Mouse (Mus musculus) WW6 (cell line): Measurements from ENCODE around the gene Tet3.

Experiments
- DNase-seq: peaks from one replicate; pipeline ENCODE4 v3.0.0-alpha.2; 2013; ENCODE audit warnings: low read depth, low spot score

The Tet3 gene

DNA sequence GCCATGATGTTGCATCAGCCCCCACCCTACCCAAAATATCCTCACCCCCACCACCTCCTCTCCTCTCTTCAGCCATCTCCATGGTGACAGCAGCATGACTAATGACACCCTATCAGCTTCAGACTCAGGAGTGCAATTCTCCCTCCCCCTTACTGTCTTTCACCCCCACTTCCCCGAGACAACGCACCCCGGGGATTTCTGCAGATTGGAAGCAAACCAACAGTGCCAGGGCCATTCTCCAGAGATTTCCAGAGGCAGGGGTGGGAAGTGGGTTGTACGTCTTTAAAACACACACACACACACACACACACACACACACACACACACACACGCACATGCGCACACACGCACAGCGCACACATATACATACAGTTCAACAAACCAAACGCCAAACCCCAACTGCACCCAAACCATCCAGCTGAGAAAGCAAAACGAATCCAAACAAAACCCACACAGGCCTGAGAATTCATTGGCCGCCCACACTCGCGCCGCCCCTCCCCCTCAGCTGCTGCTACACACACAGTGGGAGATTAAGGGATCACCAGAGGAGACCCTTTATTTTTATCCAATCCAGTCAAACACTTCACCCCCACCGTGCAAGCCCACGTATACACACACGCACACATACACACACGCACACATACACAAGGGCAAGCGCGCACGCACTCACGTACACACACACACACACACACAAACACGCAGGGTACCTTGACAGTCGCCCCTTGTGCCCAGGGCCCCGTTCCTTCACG is 18.2 kb downstream of the Tet3 start:
- no peak for DNase-seq

GRCm38 (mm10) chr6:83440197-83440509 is 18.7 kb downstream of the Tet3 start:
- no peak for DNase-seq

- DNase-seq = no peak
These were observed 19.1 kb downstream of the Tet3 start for GRCm38 (mm10) chr6:83439781-83440180.

- no peak for DNase-seq
These were observed 19.6 kb downstream of the Tet3 start for GRCm38 (mm10) chr6:83439119-83439767.

DNA sequence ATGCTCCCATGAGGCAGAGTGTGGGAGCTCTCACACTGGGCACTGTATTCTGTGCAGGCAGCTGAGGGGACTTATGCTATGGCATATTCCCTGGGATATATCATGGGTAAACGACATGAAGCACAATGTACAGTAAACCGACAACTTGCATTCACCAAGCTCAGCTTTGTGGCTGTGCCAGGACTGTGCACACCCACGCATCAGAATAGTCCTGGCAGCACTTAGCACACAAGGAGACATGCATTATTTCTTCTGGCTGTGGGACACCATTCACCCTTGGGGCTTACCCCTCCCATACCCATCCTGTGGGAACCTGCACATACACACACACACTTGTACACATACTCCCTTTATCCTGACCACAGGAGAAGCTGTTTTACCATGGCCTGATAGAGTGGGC is 20.3 kb downstream of the Tet3 start:
- DNase-seq = no peak

- DNase-seq = no peak
These were observed 21.1 kb downstream of the Tet3 start for GRCm38 (mm10) chr6:83437802-83438201.

DNA sequence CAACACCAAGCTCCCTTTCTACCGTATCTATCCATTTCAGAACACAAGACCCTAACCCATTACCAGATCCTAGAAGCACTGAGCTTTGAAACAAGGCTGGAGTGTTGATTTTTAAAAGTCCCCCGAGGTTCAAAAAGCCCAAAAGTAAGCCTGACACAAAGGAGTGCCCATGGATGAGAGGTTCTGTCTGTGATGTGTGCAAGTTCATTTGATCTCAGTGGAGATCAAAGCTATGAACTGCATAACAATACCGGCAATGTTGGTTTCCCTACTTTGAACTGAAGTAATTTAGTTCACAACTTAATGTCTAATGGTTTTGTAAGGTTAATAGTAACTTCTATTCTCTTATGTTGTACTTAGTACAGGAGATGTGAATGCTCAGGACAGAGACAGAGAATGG is 21.7 kb downstream of the Tet3 start:
- no peak for DNase-seq

GRCm38 (mm10) chr6:83436547-83436946 is 22.3 kb downstream of the Tet3 start:
- no peak for DNase-seq

DNA sequence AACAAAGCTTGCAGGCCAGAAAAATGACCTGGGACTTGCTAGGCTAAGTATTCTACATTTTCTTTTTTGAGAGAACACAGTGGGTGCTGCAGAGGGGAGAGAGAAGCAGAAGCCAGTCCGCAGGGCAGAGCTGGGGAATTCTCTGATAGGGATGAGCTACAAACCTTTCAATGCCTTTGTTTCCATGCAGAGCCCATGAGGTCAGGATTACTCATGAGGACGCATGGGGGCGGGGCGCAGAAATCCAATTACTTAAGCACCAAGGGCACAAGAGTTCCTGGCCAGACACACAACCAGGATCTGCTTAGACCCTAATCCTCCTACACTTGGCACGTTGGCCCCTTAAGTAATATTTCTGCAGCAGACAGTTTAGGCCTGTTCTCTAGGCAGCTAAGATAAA is 23.7 kb downstream of the Tet3 start:
- DNase-seq = no peak

DNA sequence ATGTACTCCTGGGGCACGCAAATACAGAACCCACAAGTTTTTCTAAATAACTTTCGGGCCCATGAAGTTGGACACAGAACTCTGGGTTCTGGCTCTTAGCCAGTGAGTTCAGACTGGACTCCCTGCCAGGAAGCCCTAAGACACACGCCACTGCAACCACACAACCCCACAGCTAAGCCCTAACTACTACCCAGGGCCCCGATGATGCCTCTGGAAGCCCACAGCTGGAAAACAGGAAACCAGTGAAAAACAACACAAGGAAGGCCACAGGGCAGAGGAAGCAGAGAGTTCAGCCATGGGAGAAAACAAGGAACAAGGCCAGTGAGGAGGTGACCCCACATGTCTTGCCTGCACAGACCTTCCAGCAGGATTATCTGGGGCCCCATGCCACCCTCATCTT is 25.3 kb downstream of the Tet3 start:
- no peak for DNase-seq

GRCm38 (mm10) chr6:83432966-83433365 is 25.9 kb downstream of the Tet3 start:
- no peak for DNase-seq

GRCm38 (mm10) chr6:83427968-83428731 is 30.7 kb downstream of the Tet3 start:
- no peak for DNase-seq

DNA sequence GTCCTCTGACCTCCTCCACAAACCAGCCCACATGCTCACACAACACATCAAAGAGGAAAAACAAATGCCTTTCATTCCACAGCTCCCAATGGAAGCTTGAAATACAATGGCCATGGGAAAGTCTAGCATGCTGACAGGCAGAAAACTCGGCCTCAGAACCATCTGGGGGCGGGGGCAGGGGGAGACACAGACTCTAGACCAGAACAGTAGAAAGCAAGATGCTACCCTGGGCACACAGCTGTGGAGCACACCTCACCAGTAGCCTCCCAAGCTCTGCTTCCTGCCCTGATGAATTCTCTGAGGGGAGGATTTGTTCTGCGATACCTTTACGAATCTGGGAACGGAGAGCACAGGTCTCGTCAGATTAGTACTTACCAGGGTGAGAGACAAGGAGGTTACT is 31.4 kb downstream of the Tet3 start:
- no peak for DNase-seq

DNA sequence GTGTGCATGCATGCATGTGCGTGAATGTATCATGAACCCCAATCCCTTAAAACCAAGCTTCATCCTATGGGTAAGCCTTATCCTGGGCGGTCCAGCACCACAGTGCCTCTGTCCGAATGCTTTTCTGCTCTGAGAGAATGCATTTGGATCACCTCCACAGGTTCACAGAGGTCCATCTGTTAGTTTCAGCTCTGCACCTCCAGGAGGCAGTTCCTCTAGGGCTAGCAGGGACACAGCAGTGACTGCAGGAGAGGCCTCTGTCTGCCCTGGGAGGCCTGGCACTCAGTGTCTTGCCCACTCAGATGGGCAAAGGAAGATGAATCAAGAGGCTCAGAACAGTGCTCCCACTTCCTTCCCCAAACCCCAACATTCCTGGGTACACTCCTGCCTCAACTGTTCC is 32.3 kb downstream of the Tet3 start:
- DNase-seq = no peak

- no peak for DNase-seq
These were observed 34.9 kb downstream of the Tet3 start for GRCm38 (mm10) chr6:83424053-83424404.

GRCm38 (mm10) chr6:83423400-83424052 is 35.4 kb downstream of the Tet3 start:
- no peak for DNase-seq

DNA sequence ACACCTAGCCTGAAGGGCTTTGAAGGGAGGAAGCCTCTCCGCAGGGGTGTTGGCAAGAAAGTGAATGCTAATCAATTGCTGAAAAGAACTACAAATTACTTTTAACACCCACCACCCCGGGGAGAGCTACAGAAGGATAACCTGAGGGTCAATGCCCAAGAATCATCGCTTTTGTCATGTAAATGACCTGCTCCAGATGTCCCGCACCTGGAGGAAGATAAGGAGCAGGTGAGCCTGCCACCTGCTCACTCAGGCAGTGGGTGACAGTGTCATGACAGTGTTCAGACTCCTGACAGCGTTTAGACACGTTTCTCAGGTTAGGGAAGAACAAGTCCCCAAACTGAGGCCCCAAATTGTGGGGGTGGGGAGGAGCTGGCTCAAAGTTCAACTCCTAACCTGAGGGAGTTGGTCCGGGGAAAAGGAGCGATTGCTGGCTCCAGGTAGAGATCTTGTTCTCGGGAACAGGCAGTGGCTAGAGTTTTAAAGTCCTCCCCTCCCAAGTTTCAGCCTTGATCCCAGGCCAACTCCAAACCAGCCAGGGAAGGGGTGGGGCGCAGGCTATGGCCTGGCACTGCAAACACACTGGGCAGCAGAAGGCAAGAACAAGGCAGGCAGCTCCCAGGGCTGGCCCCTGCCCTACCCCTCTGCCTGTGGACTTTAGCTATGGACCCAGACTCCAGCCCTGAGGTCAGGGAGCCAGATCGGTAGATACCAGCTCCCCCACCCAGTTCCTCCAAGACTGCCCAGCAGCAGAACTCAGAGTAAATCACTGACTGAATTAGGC is 36.8 kb downstream of the Tet3 start:
- peak; percentile 71 for DNase-seq

DNA sequence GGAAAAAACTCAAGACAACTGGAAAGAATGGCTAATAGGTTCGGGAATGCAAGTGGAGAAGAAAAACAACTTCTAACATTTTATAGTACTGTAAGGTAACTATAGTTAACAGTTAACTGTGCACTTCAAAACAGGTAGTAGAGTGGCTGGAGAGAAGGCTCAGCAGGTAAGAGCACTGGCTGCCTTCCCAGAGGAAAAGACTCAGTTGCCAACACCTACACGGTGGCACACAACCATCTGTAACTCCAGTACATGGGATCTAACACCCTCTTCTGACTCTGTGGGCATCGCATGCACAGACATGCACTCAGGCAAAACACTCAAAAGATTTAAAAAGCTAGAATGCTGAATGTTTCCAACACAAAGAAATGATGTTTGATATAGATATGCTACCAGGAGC is 39.4 kb downstream of the Tet3 start:
- DNase-seq = no peak

GRCm38 (mm10) chr6:83417531-83417930 is 41.4 kb downstream of the Tet3 start:
- no peak for DNase-seq

GRCm38 (mm10) chr6:83417104-83417502 is 41.8 kb downstream of the Tet3 start:
- DNase-seq = no peak

- DNase-seq = no peak
These were observed 42.4 kb downstream of the Tet3 start for GRCm38 (mm10) chr6:83416261-83417103.
